8 mouse cellular contexts compared by ENCODE assay signal in the genomic region with DNA sequence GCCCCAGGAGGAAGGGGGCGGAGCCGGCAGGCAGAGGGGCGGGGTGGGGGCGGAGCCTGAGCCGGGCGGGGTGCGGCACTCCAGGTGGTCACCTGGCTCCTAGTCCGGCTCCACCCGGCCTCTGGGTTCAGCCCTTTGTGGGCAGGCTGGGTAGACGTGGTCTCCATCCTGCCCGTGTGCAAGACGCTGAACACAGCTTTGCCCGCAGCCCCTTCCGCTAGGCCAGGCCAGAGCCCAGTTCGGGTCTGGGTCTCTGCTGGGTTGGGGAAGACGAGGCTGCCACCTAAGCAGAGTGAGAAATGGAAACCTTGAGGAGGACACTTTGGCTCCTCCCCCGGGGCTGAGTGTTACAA.
DNase-seq lines count a peak whose midpoint lies in the region; ATAC-seq and TF ChIP-seq lines count a peak whose summit lies in the region.

No protein-coding gene starts in this region.

- H3K27me3 ChIP-seq in heart, embryonic 15.5 days: 0 out of 2 replicates have a peak, but pooled peaks cover 4% of the 10 kb centered on the region
- no peaks in the 10 kb centered on the region; a peak in 1 of 4 replicates for H3K27me3 ChIP-seq in MEL (ENCODE audit: control insufficient read depth in 1 of 2, insufficient read depth in 2 of 2, low read length in 2 of 2)
- peaks cover 27% of the 10 kb centered on the region for H3K27me3 ChIP-seq in hindbrain, embryonic 10.5 days (ENCODE audit: insufficient read depth, poor library complexity, severe bottlenecking)
- peaks cover 3% of the 10 kb centered on the region; the same call in 1 of the 2 replicates for H3K27me3 ChIP-seq in midbrain, embryonic 11.5 days (ENCODE audit: control insufficient read depth, insufficient read depth, low read length)

- H3K27ac ChIP-seq in heart, embryonic 15.5 days: peak overlapping the region; percentile 85
- H3K27ac ChIP-seq in MEL (ENCODE audit: control insufficient read depth, low read depth, low read length): no peak overlapping the region
- peak overlapping the region; percentile 88 for H3K27ac ChIP-seq in hindbrain, embryonic 10.5 days
- no peak overlapping the region for H3K27ac ChIP-seq in midbrain, embryonic 11.5 days (ENCODE audit: low read depth, low read length)

- no peak for TF ChIP-seq POLR2A in MEL (IDR thresholded peaks at IDR 0.05; ENCODE audit: control insufficient read depth in 1 of 2, insufficient read depth in 1 of 2, low read depth in 1 of 2, low read length in 2 of 2, poor library complexity in 1 of 2)

- H3K4me3 ChIP-seq in heart, embryonic 15.5 days: peak overlapping the region; percentile 92
- peak overlapping the region; percentile 33 to 35; a peak in 3 of 4 replicates for H3K4me3 ChIP-seq in MEL (ENCODE audit: control insufficient read depth in 1 of 2, insufficient read depth in 1 of 2, low read depth in 2 of 2, low read length in 2 of 2)
- H3K4me3 ChIP-seq in hindbrain, embryonic 10.5 days: peak overlapping the region; percentile 77
- peak overlapping the region; percentile 73 for H3K4me3 ChIP-seq in midbrain, embryonic 11.5 days (ENCODE audit: low read depth, low read length)

- H3K79me2 ChIP-seq in MEL (ENCODE audit: control insufficient read depth, insufficient read depth, low read length, poor library complexity): peaks cover 3% of the 10 kb centered on the region

- H3K9ac ChIP-seq in heart, embryonic 15.5 days: no peak overlapping the region
- H3K9ac ChIP-seq in MEL (ENCODE audit: control insufficient read depth, low read depth, low read length, poor library complexity, severe bottlenecking): peak overlapping the region; percentile 25; the same call in 1 of the 2 replicates
- H3K9ac ChIP-seq in midbrain, embryonic 11.5 days (ENCODE audit: low read length): peak overlapping the region; percentile 69

- H3K36me3 ChIP-seq in heart, embryonic 15.5 days: no peaks in the 10 kb centered on the region
- no peaks in the 10 kb centered on the region for H3K36me3 ChIP-seq in MEL (ENCODE audit: control insufficient read depth in 1 of 2, insufficient read depth in 2 of 2, low read length in 2 of 2)
- H3K36me3 ChIP-seq in hindbrain, embryonic 10.5 days: no peaks in the 10 kb centered on the region
- no peaks in the 10 kb centered on the region for H3K36me3 ChIP-seq in midbrain, embryonic 11.5 days (ENCODE audit: control insufficient read depth, insufficient read depth, low read length)

- 3% methylated on average over 15 of the region's 17 CpGs for WGBS in heart, embryonic 15.5 days
- WGBS in hindbrain, embryonic 10.5 days: 1% methylated on average over 17 of the region's 17 CpGs
- 4% methylated on average over 17 of the region's 17 CpGs for WGBS in midbrain, embryonic 11.5 days

- H3K4me2 ChIP-seq in heart, embryonic 15.5 days: peak overlapping the region; percentile 97
- H3K4me2 ChIP-seq in midbrain, embryonic 11.5 days: peak overlapping the region; percentile 99

- no peak for TF ChIP-seq CTCF in MEL (IDR thresholded peaks at IDR 0.05 in 2 of 3, conservative IDR thresholded peaks at IDR 0.05 in 1 of 3; ENCODE audit: control insufficient read depth in 1 of 3, insufficient read depth in 1 of 3, low read depth in 2 of 3, low read length in 3 of 3, poor library complexity in 1 of 3, severe bottlenecking in 1 of 3)

- ATAC-seq in heart, embryonic 15.5 days (replicated peaks; ENCODE audit: insufficient number of reproducible peaks, insufficient read depth, low FRiP score, low read depth): no peak
- ATAC-seq in midbrain, embryonic 11.5 days (ENCODE audit: low FRiP score): peak; percentile 72

- H3K4me1 ChIP-seq in heart, embryonic 15.5 days (replicated peaks): peaks cover 10% of the 10 kb centered on the region; the same call in 1 of the 2 replicates
- H3K4me1 ChIP-seq in MEL (ENCODE audit: control insufficient read depth in 1 of 2, insufficient read depth in 2 of 2, low read length in 2 of 2): no peaks in the 10 kb centered on the region
- peaks cover 24% of the 10 kb centered on the region for H3K4me1 ChIP-seq in hindbrain, embryonic 10.5 days (replicated peaks)
- peaks cover 3% of the 10 kb centered on the region for H3K4me1 ChIP-seq in midbrain, embryonic 11.5 days (ENCODE audit: control insufficient read depth, insufficient read depth, low read length)

- no peaks in the 10 kb centered on the region for H3K9me3 ChIP-seq in heart, embryonic 15.5 days (replicated peaks)
- no peaks in the 10 kb centered on the region for H3K9me3 ChIP-seq in MEL (replicated peaks; ENCODE audit: insufficient read depth, low read length)
- H3K9me3 ChIP-seq in hindbrain, embryonic 10.5 days: no peaks in the 10 kb centered on the region
- no peaks in the 10 kb centered on the region for H3K9me3 ChIP-seq in midbrain, embryonic 11.5 days (ENCODE audit: control insufficient read depth, low read length)

- DNase-seq in heart, adult 11 months: no peak
- DNase-seq in MEL (ENCODE audit: low read depth, low spot score): no peak
- no peak for DNase-seq in hindbrain, embryonic 10.5 days (ENCODE audit: low spot score)
- DNase-seq in midbrain, embryonic 11.5 days (ENCODE audit: low spot score, missing footprints): no peak
- DNase-seq in thymus, postnatal 36 days: no peak
- DNase-seq in layer of hippocampus, postnatal 36 days: no peak
- DNase-seq in adrenal gland, adult 18-20 months (ENCODE audit: low spot score in 2 of 2): no peak

- no peak for TF ChIP-seq EP300 in MEL (IDR thresholded peaks at IDR 0.05; ENCODE audit: low read depth in 1 of 2, low read length in 2 of 2)

- no peak for TF ChIP-seq RAD21 in MEL (IDR thresholded peaks at IDR 0.05; ENCODE audit: low read depth, low read length)

TF ChIP-seq in MEL, 35 proteins besides CTCF, POLR2A, EP300 and RAD21:
- TF ChIP-seq ZNF384 (IDR thresholded peaks at IDR 0.05; ENCODE audit: low read depth, low read length) (no peak), CHD1 (IDR thresholded peaks at IDR 0.05; ENCODE audit: low read depth, low read length) (no peak), POLR2AphosphoS2 (IDR thresholded peaks at IDR 0.05; ENCODE audit: low read length) (no peak), SIN3A (IDR thresholded peaks at IDR 0.05; ENCODE audit: low read length) (no peak), JUND (IDR thresholded peaks at IDR 0.05; ENCODE audit: low read depth, low read length) (no peak), E2F4 (IDR thresholded peaks at IDR 0.05; ENCODE audit: borderline replicate concordance, low read depth, low read length) (no peak), ETS1 (IDR thresholded peaks at IDR 0.05; ENCODE audit: low read depth, low read length) (no peak), MAFK (IDR thresholded peaks at IDR 0.05; ENCODE audit: borderline replicate concordance, low read depth, low read length) (no peak), SMC3 (IDR thresholded peaks at IDR 0.05; ENCODE audit: low read depth, low read length) (no peak), USF1 (IDR thresholded peaks at IDR 0.05; ENCODE audit: low read depth, low read length) (no peak), HCFC1 (IDR thresholded peaks at IDR 0.05; ENCODE audit: low read depth, low read length) (no peak), UBTF (IDR thresholded peaks at IDR 0.05; ENCODE audit: borderline replicate concordance, insufficient read depth, low read depth, low read length) (no peak), NRF1 (IDR thresholded peaks at IDR 0.05; ENCODE audit: insufficient read depth, low read depth, low read length, poor library complexity, severe bottlenecking) (no peak), NELFE (IDR thresholded peaks at IDR 0.05; ENCODE audit: low read depth, low read length) (no peak), POLR2AphosphoS5 (IDR thresholded peaks at IDR 0.05; ENCODE audit: borderline replicate concordance, low read depth, low read length) (no peak)

Comparison
In these comparisons a context has a peak if more than half of its experiments do, and no peak if none do; other contexts are left out.
1. H3K27ac ChIP-seq: peak in heart, embryonic 15.5 days (single experiment) and hindbrain, embryonic 10.5 days (single experiment); none in MEL (single experiment) and midbrain, embryonic 11.5 days (single experiment).
2. H3K4me3 ChIP-seq: peak in every context shown above with its lines; median percentile 92 in heart, embryonic 15.5 days; 77 in hindbrain, embryonic 10.5 days; 73 in midbrain, embryonic 11.5 days; 34 in MEL.